In genomic region chr15:99723515-99724291, GRCm38 (mm10) we compare ENCODE assay signal across 8 mouse cellular contexts. TPM values are rescaled to one million over a fixed set of nuclear protein-coding genes. Genes with fewer than 3 reads are reported as not detected.
DNase-seq lines count a peak whose midpoint lies in the region; ATAC-seq and TF ChIP-seq lines count a peak whose summit lies in the region.

No protein-coding gene starts in this region.

- WGBS in hindbrain, embryonic 14.5 days, result 12% methylated on average over 11 of the region's 11 CpGs
- WGBS in stomach, postnatal 0 days, result 30% methylated on average over 11 of the region's 11 CpGs

- H3K27me3 ChIP-seq in hindbrain, embryonic 14.5 days (ENCODE audit: control insufficient read depth, insufficient read depth, low read length), result no peaks in the 10 kb centered on the region
- no peaks in the 10 kb centered on the region for H3K27me3 ChIP-seq in stomach, postnatal 0 days (ENCODE audit: control insufficient read depth, insufficient read depth, low read length)

- 0 out of 2 replicates have a peak overlapping the region, but pooled peaks have one; percentile 14 for H3K9ac ChIP-seq in hindbrain, embryonic 14.5 days
- H3K9ac ChIP-seq in stomach, postnatal 0 days (ENCODE audit: low read length), result peak overlapping the region; percentile 41

- TF ChIP-seq POLR2A in brain, embryonic 14.5 days (IDR thresholded peaks at IDR 0.05; ENCODE audit: borderline replicate concordance, extremely low read depth, insufficient read depth, insufficient read length, poor library complexity, severe bottlenecking), result no peak

- peak; percentile 67 for DNase-seq in cerebellum, adult 11 months
- no peak for DNase-seq in cerebellum, postnatal 4 days (ENCODE audit: low spot score in 2 of 2)
- DNase-seq in brain, embryonic 14.5 days (ENCODE audit: low read depth), result peak; percentile 39
- DNase-seq in gastrocnemius, adult 8-10 months (ENCODE audit: low spot score in 2 of 2), result peak; percentile 75 to 81
- no peak for DNase-seq in hindbrain, embryonic 14.5 days (ENCODE audit: low spot score)
- peak; percentile 46 for DNase-seq in left cerebral cortex, postnatal 4 days
- DNase-seq in stomach, postnatal 0 days (ENCODE audit: low spot score), result peak; percentile 74

- H3K4me3 ChIP-seq in hindbrain, embryonic 14.5 days (replicated peaks; ENCODE audit: low read length), result no peak overlapping the region
- no peak overlapping the region for H3K4me3 ChIP-seq in stomach, postnatal 0 days (ENCODE audit: low read depth, low read length)

- H3K9me3 ChIP-seq in hindbrain, embryonic 14.5 days (ENCODE audit: control insufficient read depth, low read length), result no peaks in the 10 kb centered on the region
- H3K9me3 ChIP-seq in stomach, postnatal 0 days (ENCODE audit: control insufficient read depth, low read length), result no peaks in the 10 kb centered on the region

- H3K27ac ChIP-seq in hindbrain, embryonic 14.5 days, result peak overlapping the region; percentile 56
- H3K27ac ChIP-seq in stomach, postnatal 0 days (replicated peaks), result peak overlapping the region; percentile 90

- peak overlapping the region; percentile 51; the same call in 1 of the 2 replicates for H3K4me2 ChIP-seq in hindbrain, embryonic 14.5 days (replicated peaks)
- peak overlapping the region; percentile 15; the same call in 1 of the 2 replicates for H3K4me2 ChIP-seq in stomach, postnatal 0 days (replicated peaks; ENCODE audit: low read depth)

- no peak for ATAC-seq in hindbrain, embryonic 14.5 days (ENCODE audit: low FRiP score)
- peak; percentile 28 for ATAC-seq in megakaryocyte, adult 5-6 weeks (ENCODE audit: poor library complexity, severe bottlenecking)
- peak; percentile 33 for ATAC-seq in stomach, postnatal 0 days (ENCODE audit: low FRiP score, low TSS enrichment)

- H3K4me1 ChIP-seq in hindbrain, embryonic 14.5 days (replicated peaks; ENCODE audit: control insufficient read depth, insufficient read depth, low read length), result peaks cover 29% of the 10 kb centered on the region
- H3K4me1 ChIP-seq in stomach, postnatal 0 days (replicated peaks; ENCODE audit: control insufficient read depth, insufficient read depth), result peaks cover 11% of the 10 kb centered on the region; the same call in 1 of the 2 replicates

- no peak for TF ChIP-seq EP300 in stomach, postnatal 0 days (optimal IDR thresholded peaks at IDR 0.05)

- intact Hi-C loops in left cerebral cortex, postnatal 4 days (cut with DNase I), result loop anchor here (10.0 kb wide), 1 partner anchor 51 kb away; the partner anchor contains the start of gene Cers5

- H3K36me3 ChIP-seq in hindbrain, embryonic 14.5 days (replicated peaks; ENCODE audit: control insufficient read depth, insufficient read depth), result peaks cover 42% of the 10 kb centered on the region
- H3K36me3 ChIP-seq in stomach, postnatal 0 days (ENCODE audit: control insufficient read depth, insufficient read depth, low read length), result peaks cover 1% of the 10 kb centered on the region; the same call in 1 of the 2 replicates

- no peak for TF ChIP-seq CTCF in brain, embryonic 14.5 days (IDR thresholded peaks at IDR 0.05; ENCODE audit: borderline replicate concordance, extremely low read depth, insufficient read depth, insufficient read length)
- no peak for TF ChIP-seq CTCF in stomach, postnatal 0 days (IDR thresholded peaks at IDR 0.05; ENCODE audit: low read depth)

RNA-seq across cellular contexts. Expression of gene Cox14, which starts 1.7 kb away (rescaled TPM):
- polyA plus RNA-seq in brain, embryonic 14.5 days (2012; rRNA removed), result 149 and 249 TPM in 2 replicates
- total RNA-seq in gastrocnemius, adult 8-10 months (2022), result 100 to 1,000 TPM; 154 to 172 (median 162) TPM
- polyA plus RNA-seq in hindbrain, embryonic 14.5 days (2014; fragmentation: Nextera tagmentation; extraction: Ambion mirVana), result 182 and 202 TPM in 2 replicates
- 10 to 100 TPM; 68.0 to 73.4 TPM for total RNA-seq in left cerebral cortex, postnatal 4 days (2021)
- total RNA-seq in megakaryocyte, adult 5-6 weeks (2015), result 67.3 and 78.1 TPM in 2 replicates
- total RNA-seq in megakaryocyte, adult 5-6 weeks (2017), result 15.4 and 25.6 TPM in 2 replicates
- 199 and 206 TPM in 2 replicates for polyA plus RNA-seq in stomach, postnatal 0 days (2015; fragmentation: Nextera tagmentation; extraction: Ambion mirVana)

RNA-seq across cellular contexts. Expression of gene Gpd1, which starts 6.4 kb away (rescaled TPM):
- polyA plus RNA-seq in brain, embryonic 14.5 days (2012; rRNA removed), result 3.4 and 4.5 TPM in 2 replicates
- total RNA-seq in gastrocnemius, adult 8-10 months (2022), result 100 to 1,000 TPM; 446 to 550 (median 458) TPM
- 2.0 and 2.2 TPM in 2 replicates for polyA plus RNA-seq in hindbrain, embryonic 14.5 days (2014; fragmentation: Nextera tagmentation; extraction: Ambion mirVana)
- total RNA-seq in left cerebral cortex, postnatal 4 days (2021), result 1 to 10 TPM; 6.7 to 6.8 TPM
- total RNA-seq in megakaryocyte, adult 5-6 weeks (2015), result 0.11 TPM in 1 of 2 replicates, not detected in the other
- total RNA-seq in megakaryocyte, adult 5-6 weeks (2017), result 0.20 and 0.26 TPM in 2 replicates
- 6.8 and 7.9 TPM in 2 replicates for polyA plus RNA-seq in stomach, postnatal 0 days (2015; fragmentation: Nextera tagmentation; extraction: Ambion mirVana)

RNA-seq across cellular contexts. Expression of gene Gm17349, which starts 18.4 kb away (rescaled TPM):
- 0.86 TPM in 1 of 2 replicates, not detected in the other for polyA plus RNA-seq in brain, embryonic 14.5 days (2012; rRNA removed)
- 1 to 10 TPM in 1 of 4 experiments, not detected in 3; 1.3 TPM for total RNA-seq in gastrocnemius, adult 8-10 months (2022)
- not detected in 2 replicates for polyA plus RNA-seq in hindbrain, embryonic 14.5 days (2014; fragmentation: Nextera tagmentation; extraction: Ambion mirVana)
- not detected for total RNA-seq in left cerebral cortex, postnatal 4 days (2021)
- total RNA-seq in megakaryocyte, adult 5-6 weeks (2015), result not detected in 2 replicates
- total RNA-seq in megakaryocyte, adult 5-6 weeks (2017), result not detected in 2 replicates
- 1.0 and 2.5 TPM in 2 replicates for polyA plus RNA-seq in stomach, postnatal 0 days (2015; fragmentation: Nextera tagmentation; extraction: Ambion mirVana)

RNA-seq across cellular contexts. Expression of gene Smarcd1, which starts 21.8 kb away (rescaled TPM):
- 201 and 211 TPM in 2 replicates for polyA plus RNA-seq in brain, embryonic 14.5 days (2012; rRNA removed)
- total RNA-seq in gastrocnemius, adult 8-10 months (2022), result 1 to 10 TPM; 4.8 to 9.4 (median 7.2) TPM
- 93.2 and 107 TPM in 2 replicates for polyA plus RNA-seq in hindbrain, embryonic 14.5 days (2014; fragmentation: Nextera tagmentation; extraction: Ambion mirVana)
- 100 to 1,000 TPM; 134 to 148 TPM for total RNA-seq in left cerebral cortex, postnatal 4 days (2021)
- total RNA-seq in megakaryocyte, adult 5-6 weeks (2015), result 12.0 and 12.4 TPM in 2 replicates
- total RNA-seq in megakaryocyte, adult 5-6 weeks (2017), result 9.3 and 16.1 TPM in 2 replicates
- 10.9 and 11.6 TPM in 2 replicates for polyA plus RNA-seq in stomach, postnatal 0 days (2015; fragmentation: Nextera tagmentation; extraction: Ambion mirVana)

RNA-seq across cellular contexts. Expression of gene Cers5, which starts 49.0 kb away (rescaled TPM):
- 61.1 and 69.4 TPM in 2 replicates for polyA plus RNA-seq in brain, embryonic 14.5 days (2012; rRNA removed)
- total RNA-seq in gastrocnemius, adult 8-10 months (2022), result 1 to 10 TPM; 3.1 to 4.9 (median 3.5) TPM
- polyA plus RNA-seq in hindbrain, embryonic 14.5 days (2014; fragmentation: Nextera tagmentation; extraction: Ambion mirVana), result 78.5 and 89.3 TPM in 2 replicates
- 10 to 100 TPM; 58.0 to 62.3 TPM for total RNA-seq in left cerebral cortex, postnatal 4 days (2021)
- 64.6 and 75.6 TPM in 2 replicates for total RNA-seq in megakaryocyte, adult 5-6 weeks (2015)
- 42.3 and 45.3 TPM in 2 replicates for total RNA-seq in megakaryocyte, adult 5-6 weeks (2017)
- polyA plus RNA-seq in stomach, postnatal 0 days (2015; fragmentation: Nextera tagmentation; extraction: Ambion mirVana), result 32.2 and 33.6 TPM in 2 replicates

Comparison
In these comparisons a context has a peak if more than half of its experiments do, and no peak if none do; other contexts are left out.
1. DNase-seq: peak in cerebellum, adult 11 months (single experiment), brain, embryonic 14.5 days (single experiment), gastrocnemius, adult 8-10 months (2 of 2), left cerebral cortex, postnatal 4 days (single experiment) and stomach, postnatal 0 days (single experiment); none in cerebellum, postnatal 4 days (0 of 2) and hindbrain, embryonic 14.5 days (single experiment).
2. RNA of gene Gpd1, which starts 6.4 kb away (total RNA-seq): 446 to 550 TPM in gastrocnemius, adult 8-10 months; 6.7 to 6.8 TPM in left cerebral cortex, postnatal 4 days and 0.11 to 0.26 TPM in megakaryocyte, adult 5-6 weeks; every median in the first group is over 10 times any median in the second.